Mouse (Mus musculus) liver, postnatal 0 days (tissue): ENCODE results near the gene Itsn2. TPM values are rescaled to one million over a fixed set of nuclear protein-coding genes. Genes with fewer than 3 reads are reported as not detected.
A peak's percentile ranks its signal among the peaks of the same experiment; 100 is the strongest.
"Not testable (repeated sequence)": the region's sequence is repeated elsewhere in the genome, so short reads cannot be mapped to it uniquely, and the experiment has no call there.

ENCODE experiments used
- ATAC-seq: fragments of 200-750 bp; cut with Nextera tagmentation; 2 replicates; pipeline ENCODE4 v1.8.0; 2017; ENCODE audit warnings: mild to moderate bottlenecking, moderate library complexity
- DNase-seq: peaks from one replicate; pipeline ENCODE4 v3.0.0-alpha.2; 2016
- H3K27ac ChIP-seq: fragments of 300-500 bp; sonication (generic); 2 replicates; pipeline ENCODE4 v1.5.1; 2014; ENCODE audit warnings: antibody characterized with exemption, moderate library complexity, mild to moderate bottlenecking, low read depth
- H3K27me3 ChIP-seq: fragments of 300-500 bp; sonication (generic); 2 replicates; pipeline ENCODE4 v1.6.1; 2014; ENCODE audit warnings: low read length, control low read depth, mixed read lengths; ENCODE audit not compliant: insufficient read depth
- H3K36me3 ChIP-seq: fragments of 300-500 bp; sonication (generic); replicated peaks from 2 replicates; pipeline ENCODE4 v1.6.1; 2014; ENCODE audit warnings: mild to moderate bottlenecking, control low read depth, low read length, moderate library complexity, mixed read lengths; ENCODE audit not compliant: insufficient read depth
- H3K4me1 ChIP-seq: fragments of 300-500 bp; sonication (generic); 2 replicates; pipeline ENCODE4 v1.6.1; 2014; ENCODE audit warnings: antibody characterized with exemption, mild to moderate bottlenecking, control low read depth; ENCODE audit not compliant: insufficient read depth
- H3K4me2 ChIP-seq: fragments of 300-500 bp; sonication (generic); 2 replicates; pipeline ENCODE4 v1.6.1; 2014; ENCODE audit warnings: low read depth, mild to moderate bottlenecking, low read length, moderate library complexity, mixed read lengths
- H3K4me3 ChIP-seq: fragments of 300-500 bp; sonication (generic); 2 replicates; pipeline ENCODE4 v1.5.1; 2014; ENCODE audit warnings: low read depth, low read length
- H3K9ac ChIP-seq: fragments of 300-500 bp; sonication (generic); replicated peaks from 2 replicates; pipeline ENCODE4 v1.6.1; 2014; ENCODE audit warnings: mild to moderate bottlenecking, moderate library complexity
- H3K9me3 ChIP-seq: fragments of 300-500 bp; sonication (generic); 2 replicates; pipeline ENCODE4 v1.6.1; 2016; ENCODE audit warnings: mild to moderate bottlenecking, control low read depth, low read length, mixed read lengths
- CTCF ChIP-seq: sonication (generic); IDR thresholded peaks from 2 replicates; pipeline ENCODE4 v1.5.1; 2016; ENCODE audit warnings: antibody characterized with exemption, low read depth
- EP300 ChIP-seq: IDR thresholded peaks from 2 replicates; pipeline ENCODE4 v1.6.1; 2016; ENCODE audit warnings: antibody characterized with exemption, low read depth, mild to moderate bottlenecking
- WGBS: fragments of 180-500 bp; shearing (Covaris S2); extraction: QIAGEN DNeasy Blood & Tissue Kit; methylation state at CpG from one replicate; pipeline ENCODE4 v1.1.7; 2014; ENCODE audit not compliant: insufficient replicate concordance; 5-methylcytosine and 5-hydroxymethylcytosine counted together
- polyA plus RNA-seq: library from polyadenylated mRNA; unstranded; fragments of >200 nt; fragmentation: Nextera tagmentation; extraction: Ambion mirVana; gene quantifications from 2 replicates; pipeline ENCODE4 v1.2.1, GENCODE M21; 2015

The Itsn2 gene
- polyA plus RNA-seq, 1 experiment from 2014 or later = 17.5 TPM

GRCm38 (mm10) chr12:4679971-4680370 is 87.5 kb downstream of the Itsn2 start:
- DNase-seq (peak; percentile 42), ATAC-seq (peak; percentile 97)
- Histone ChIP-seq H3K27ac (peak overlapping the region; percentile 3; the same call in 1 of the 2 replicates), H3K9ac (no peak overlapping the region), H3K27me3 (no peaks in the 10 kb centered on the region), H3K4me3 (no peak overlapping the region), H3K4me1 (no peaks in the 10 kb centered on the region; the same call in 1 of the 2 replicates), H3K36me3 (peaks cover 33% of the 10 kb centered on the region), H3K9me3 (no peaks in the 10 kb centered on the region), H3K4me2 (peak overlapping the region; percentile 24)
- TF ChIP-seq CTCF (no peak), EP300 (peak; percentile 95)
- 40% methylated on average over 4 of the region's 4 CpGs for WGBS

- H3K27me3 ChIP-seq = no peaks in the 10 kb centered on the region
- no peak overlapping the region for H3K27ac ChIP-seq
- 82% methylated on average over 4 of the region's 4 CpGs for WGBS
- H3K4me2 ChIP-seq = no peak overlapping the region
- DNase-seq = no peak
- no peak overlapping the region for H3K4me3 ChIP-seq
- H3K9me3 ChIP-seq = no peaks in the 10 kb centered on the region
- no peaks in the 10 kb centered on the region; the same call in 1 of the 2 replicates for H3K4me1 ChIP-seq
- TF ChIP-seq CTCF (no peak), EP300 (no peak)
- H3K9ac ChIP-seq = no peak overlapping the region
- H3K36me3 ChIP-seq = peaks cover 2% of the 10 kb centered on the region; the same call in 1 of the 2 replicates
- no peak for ATAC-seq
These were observed 93.0 kb downstream of the Itsn2 start for GRCm38 (mm10) chr12:4685441-4685840.

GRCm38 (mm10) chr12:4688386-4688785 is 95.9 kb downstream of the Itsn2 start:
- H3K4me2 ChIP-seq = no peak overlapping the region
- no peak for DNase-seq
- H3K9me3 ChIP-seq = no peaks in the 10 kb centered on the region
- H3K4me3 ChIP-seq = no peak overlapping the region
- 81% methylated on average over 2 of the region's 2 CpGs for WGBS
- H3K27ac ChIP-seq = no peak overlapping the region
- no peaks in the 10 kb centered on the region; the same call in 1 of the 2 replicates for H3K4me1 ChIP-seq
- no peak for ATAC-seq
- H3K36me3 ChIP-seq = peaks cover 2% of the 10 kb centered on the region; the same call in 1 of the 2 replicates
- no peaks in the 10 kb centered on the region for H3K27me3 ChIP-seq
- TF ChIP-seq EP300 (no peak), CTCF (no peak)
- no peak overlapping the region for H3K9ac ChIP-seq

GRCm38 (mm10) chr12:4689341-4689740 is 96.9 kb downstream of the Itsn2 start:
- 89% methylated on average over 14 of the region's 14 CpGs for WGBS
- no peak for TF ChIP-seq CTCF
- no peak for TF ChIP-seq EP300

GRCm38 (mm10) chr12:4691193-4691592 is 98.8 kb downstream of the Itsn2 start:
- no peaks in the 10 kb centered on the region for H3K4me1 ChIP-seq
- H3K4me3 ChIP-seq = no peak overlapping the region
- no peak overlapping the region for H3K9ac ChIP-seq
- H3K4me2 ChIP-seq = no peak overlapping the region
- WGBS = 81% methylated on average over 3 of the region's 3 CpGs
- ATAC-seq (no peak), DNase-seq (no peak)
- no peaks in the 10 kb centered on the region for H3K9me3 ChIP-seq
- TF ChIP-seq EP300 (no peak), CTCF (no peak)
- H3K27me3 ChIP-seq = no peaks in the 10 kb centered on the region
- no peaks in the 10 kb centered on the region; the same call in 1 of the 2 replicates for H3K36me3 ChIP-seq
- H3K27ac ChIP-seq = no peak overlapping the region

More at GRCm38 (mm10) chr12:4689341-4689740, 96.9 kb downstream of the Itsn2 start:
- Histone ChIP-seq H3K36me3 (no peaks in the 10 kb centered on the region; the same call in 1 of the 2 replicates), H3K9me3 (no peaks in the 10 kb centered on the region), H3K4me1 (no peaks in the 10 kb centered on the region), H3K27me3 (no peaks in the 10 kb centered on the region), H3K4me3 (no peak overlapping the region), H3K27ac (no peak overlapping the region), H3K4me2 (no peak overlapping the region), H3K9ac (no peak overlapping the region)
- ATAC-seq (no peak), DNase-seq (no peak)

- peaks cover 15% of the 10 kb centered on the region for H3K36me3 ChIP-seq
- no peak overlapping the region for H3K27ac ChIP-seq
- ATAC-seq (no peak), DNase-seq (no peak)
- H3K4me3 ChIP-seq = no peak overlapping the region
- WGBS = 91% methylated on average over 1 of the region's 1 CpGs
- H3K4me1 ChIP-seq = no peaks in the 10 kb centered on the region
- TF ChIP-seq CTCF (no peak), EP300 (no peak)
- no peaks in the 10 kb centered on the region for H3K27me3 ChIP-seq
- H3K9ac ChIP-seq = no peak overlapping the region
- H3K4me2 ChIP-seq = no peak overlapping the region
- H3K9me3 ChIP-seq = no peaks in the 10 kb centered on the region
These were observed 102.1 kb downstream of the Itsn2 start for GRCm38 (mm10) chr12:4694534-4694933.

- not testable (repeated sequence) for H3K4me3 ChIP-seq, ATAC-seq, H3K4me2 ChIP-seq, H3K9ac ChIP-seq, DNase-seq, H3K9me3 ChIP-seq, H3K27me3 ChIP-seq, H3K27ac ChIP-seq, H3K4me1 ChIP-seq
- H3K36me3 ChIP-seq = peaks cover 45% of the 10 kb centered on the region
- WGBS = 73% methylated on average over 6 of the region's 6 CpGs
These were observed 113.2 kb downstream of the Itsn2 start for GRCm38 (mm10) chr12:4705626-4706025.
